Mouse (Mus musculus): ENCODE measurements at regions not wholly inside any gene's neighbourhood (a gene's known extent, or its start where the extent isn't known, plus 50 kb on each side); places are given as distances from the start of the nearest gene placed in this dataset.

GRCm38 (mm10) chr12:50073684-50074083 is 575.2 kb downstream of the Prkd1 start:
- TF ChIP-seq CTCF (IDR thresholded peaks at IDR 0.05; ENCODE audit: low read depth, low read length) (no peak), GATA2 (IDR thresholded peaks at IDR 0.05; ENCODE audit: borderline replicate concordance, low read depth, low read length) (no peak), POLR2AphosphoS5 (IDR thresholded peaks at IDR 0.05; ENCODE audit: insufficient replicate concordance, low read depth, low read length) (no peak)

Measured in G1E (cell line).